Mouse (Mus musculus) stomach, embryonic 15.5 days (tissue): ENCODE measurements at regions not wholly inside any gene's neighbourhood (a gene's known extent, or its start where the extent isn't known, plus 50 kb on each side); places are given as distances from the start of the nearest gene placed in this dataset.

Experiments
- ATAC-seq: fragments of 200-750 bp; cut with Nextera tagmentation; 2 replicates; pipeline ENCODE4 v1.8.0; 2017; ENCODE audit warnings: low read depth, moderate number of reproducible peaks, moderate TSS enrichment; ENCODE audit not compliant: insufficient read depth, low FRiP score
- H3K27ac ChIP-seq: fragments of 300-500 bp; sonication (generic); 2 replicates; pipeline ENCODE4 v1.5.1; 2015; ENCODE audit warnings: mild to moderate bottlenecking, inconsistent platforms
- H3K27me3 ChIP-seq: fragments of 300-500 bp; sonication (generic); replicated peaks from 2 replicates; pipeline ENCODE4 v1.6.1; 2015; ENCODE audit warnings: inconsistent platforms
- H3K36me3 ChIP-seq: fragments of 300-500 bp; sonication (generic); 2 replicates; pipeline ENCODE4 v1.6.1; 2015; ENCODE audit warnings: inconsistent platforms
- H3K4me1 ChIP-seq: fragments of 300-500 bp; sonication (generic); 2 replicates; pipeline ENCODE4 v1.6.1; 2015; ENCODE audit warnings: inconsistent platforms
- H3K4me2 ChIP-seq: fragments of 300-500 bp; sonication (generic); 2 replicates; pipeline ENCODE4 v1.6.1; 2015; ENCODE audit warnings: mild to moderate bottlenecking, inconsistent platforms
- H3K4me3 ChIP-seq: fragments of 300-500 bp; sonication (generic); replicated peaks from 2 replicates; pipeline ENCODE4 v1.5.1; 2015; ENCODE audit warnings: inconsistent platforms
- H3K9ac ChIP-seq: fragments of 300-500 bp; sonication (generic); 2 replicates; pipeline ENCODE4 v1.6.1; 2015; ENCODE audit warnings: inconsistent platforms
- H3K9me3 ChIP-seq: fragments of 300-500 bp; sonication (generic); 2 replicates; pipeline ENCODE4 v1.6.1; 2016; ENCODE audit warnings: inconsistent platforms
- WGBS: fragments of 180-500 bp; shearing (Covaris S2); methylation state at CpG from one replicate; pipeline ENCODE4 v1.1.7; 2015; 5-methylcytosine and 5-hydroxymethylcytosine counted together

DNA sequence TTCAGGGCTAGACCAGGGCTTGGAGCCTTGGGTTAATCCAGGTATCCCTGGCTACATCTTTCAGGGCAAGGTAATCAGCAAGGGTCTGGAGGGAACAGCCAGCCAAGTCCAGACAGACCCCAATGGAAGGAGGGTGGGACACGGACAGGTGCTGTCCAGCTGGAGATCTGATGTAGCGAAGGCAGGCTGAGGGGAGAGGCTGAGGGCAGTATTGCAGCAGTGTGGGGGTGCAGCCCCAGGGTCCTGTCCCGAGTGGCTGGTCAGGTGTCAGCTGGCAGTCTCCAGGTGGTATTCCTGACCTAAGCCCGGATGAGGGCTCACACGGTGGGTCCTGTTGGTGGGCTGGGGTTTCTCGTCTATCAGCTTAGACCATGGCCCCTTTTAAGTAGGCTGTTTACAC, 245.7 kb downstream of the Etnk1 start:
- Histone ChIP-seq H3K9me3 (no peaks in the 10 kb centered on the region), H3K36me3 (no peaks in the 10 kb centered on the region), H3K4me1 (no peaks in the 10 kb centered on the region), H3K4me2 (no peak overlapping the region), H3K9ac (no peak overlapping the region), H3K27me3 (no peaks in the 10 kb centered on the region), H3K27ac (no peak overlapping the region), H3K4me3 (no peak overlapping the region)
- no peak for ATAC-seq
- 85% methylated on average over 6 of the region's 6 CpGs for WGBS

- Histone ChIP-seq H3K27me3 (no peaks in the 10 kb centered on the region), H3K4me1 (no peaks in the 10 kb centered on the region), H3K4me3 (no peak overlapping the region), H3K9me3 (no peaks in the 10 kb centered on the region), H3K27ac (no peak overlapping the region), H3K36me3 (no peaks in the 10 kb centered on the region), H3K4me2 (no peak overlapping the region), H3K9ac (no peak overlapping the region)
- WGBS, result 84% methylated on average over 27 of the region's 27 CpGs
- no peak for ATAC-seq
These were observed 247.8 kb downstream of the Etnk1 start for GRCm38 (mm10) chr6:143414590-143415382.

DNA sequence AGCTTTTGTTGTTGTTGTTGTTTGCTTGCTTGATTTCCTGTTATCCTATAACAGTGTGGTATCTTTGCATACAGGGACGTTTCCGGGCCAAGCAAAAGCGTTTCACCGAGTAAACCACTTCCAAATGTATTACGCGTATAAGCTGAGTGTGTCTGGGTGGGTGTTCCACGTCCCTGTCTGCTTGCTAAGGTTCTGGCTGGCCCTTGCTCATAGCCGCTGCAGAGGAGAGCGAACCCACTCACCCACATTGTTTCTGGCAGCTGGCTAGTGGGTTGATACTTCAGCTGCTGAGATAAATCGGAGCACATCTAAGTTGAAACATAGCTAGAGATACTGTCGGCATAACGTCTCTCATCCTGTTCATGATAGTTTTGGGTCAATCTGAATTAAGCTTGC, 248.4 kb downstream of the Etnk1 start:
- 85% methylated on average over 12 of the region's 12 CpGs for WGBS
- no peak for ATAC-seq
- no peaks in the 10 kb centered on the region for H3K36me3 ChIP-seq

GRCm38 (mm10) chr6:143419872-143420271, 252.9 kb downstream of the Etnk1 start:
- no peak for ATAC-seq
- Histone ChIP-seq H3K4me3 (no peak overlapping the region), H3K9ac (no peak overlapping the region), H3K36me3 (no peaks in the 10 kb centered on the region), H3K4me2 (no peak overlapping the region), H3K27me3 (no peaks in the 10 kb centered on the region), H3K27ac (no peak overlapping the region), H3K4me1 (no peaks in the 10 kb centered on the region), H3K9me3 (no peaks in the 10 kb centered on the region)
- 82% methylated on average over 7 of the region's 7 CpGs for WGBS

More for the DNA sequence above, 248.4 kb downstream of the Etnk1 start:
- Histone ChIP-seq H3K4me3 (no peak overlapping the region), H3K9me3 (no peaks in the 10 kb centered on the region), H3K4me1 (no peaks in the 10 kb centered on the region), H3K9ac (no peak overlapping the region), H3K4me2 (no peak overlapping the region), H3K27me3 (no peaks in the 10 kb centered on the region), H3K27ac (no peak overlapping the region)

DNA sequence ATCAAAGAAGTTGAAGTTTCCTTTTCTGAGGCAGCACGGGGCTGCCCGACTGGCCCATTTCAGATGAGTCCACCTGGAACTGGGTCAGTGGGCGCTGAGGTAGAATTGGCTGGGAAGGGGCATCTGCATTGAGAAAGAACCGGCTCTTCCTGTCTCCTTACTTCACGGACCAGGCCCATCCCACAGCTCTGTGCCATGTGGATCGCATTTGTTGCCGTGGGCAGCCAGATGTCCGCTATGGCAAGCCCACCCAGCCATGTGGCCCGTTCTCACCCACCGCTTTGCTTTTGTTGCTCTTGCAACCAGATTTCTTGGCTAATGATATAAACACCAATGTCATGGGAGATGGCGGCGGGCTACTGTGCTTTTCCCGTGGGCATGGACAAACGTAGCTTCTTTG, 256.0 kb downstream of the Etnk1 start:
- Histone ChIP-seq H3K27me3 (no peaks in the 10 kb centered on the region), H3K36me3 (no peaks in the 10 kb centered on the region)
- 94% methylated on average over 14 of the region's 14 CpGs for WGBS

DNA sequence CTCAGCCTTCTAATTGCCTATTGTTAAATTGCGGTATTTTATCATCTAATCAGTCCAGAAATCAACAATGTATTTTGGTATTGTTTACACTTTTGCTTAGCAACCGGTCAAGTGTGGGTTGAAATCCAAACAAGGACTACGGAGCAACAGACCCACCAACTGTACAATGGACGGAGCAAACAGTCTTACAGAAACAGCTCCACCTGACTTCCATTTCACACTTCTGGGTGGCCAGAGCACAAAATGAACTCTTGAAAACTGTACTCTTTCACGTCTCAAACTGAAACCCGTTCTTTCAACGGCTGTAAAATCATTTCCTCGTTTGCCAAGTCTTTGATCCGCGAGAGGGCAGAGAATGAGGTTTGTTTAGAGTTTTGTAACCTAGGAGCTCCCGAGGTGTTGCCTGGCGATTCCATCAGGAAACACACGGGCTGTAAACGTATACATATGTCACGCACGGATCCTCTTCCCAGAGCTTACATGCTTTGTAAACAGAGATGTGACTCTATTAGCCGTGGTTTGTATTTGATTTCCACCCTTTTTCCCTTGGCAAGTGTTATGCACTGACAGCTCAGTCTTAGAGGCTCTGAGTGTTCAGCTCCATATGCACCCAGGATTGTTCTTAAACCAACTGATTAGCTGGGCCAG, 258.3 kb downstream of the Etnk1 start:
- Histone ChIP-seq H3K27me3 (no peaks in the 10 kb centered on the region), H3K27ac (no peak overlapping the region), H3K36me3 (no peaks in the 10 kb centered on the region), H3K4me1 (peaks cover 3% of the 10 kb centered on the region; the same call in 1 of the 2 replicates), H3K9ac (no peak overlapping the region), H3K4me3 (peak overlapping the region; percentile 19), H3K4me2 (peak overlapping the region; percentile 41), H3K9me3 (no peaks in the 10 kb centered on the region)
- WGBS, result 20% methylated on average over 17 of the region's 17 CpGs
- ATAC-seq, result no peak

More for the DNA sequence above, 256.0 kb downstream of the Etnk1 start:
- Histone ChIP-seq H3K4me3 (no peak overlapping the region), H3K4me1 (peaks cover 3% of the 10 kb centered on the region; the same call in 1 of the 2 replicates), H3K9me3 (no peaks in the 10 kb centered on the region), H3K27ac (no peak overlapping the region), H3K4me2 (no peak overlapping the region), H3K9ac (no peak overlapping the region)
- no peak for ATAC-seq

DNA sequence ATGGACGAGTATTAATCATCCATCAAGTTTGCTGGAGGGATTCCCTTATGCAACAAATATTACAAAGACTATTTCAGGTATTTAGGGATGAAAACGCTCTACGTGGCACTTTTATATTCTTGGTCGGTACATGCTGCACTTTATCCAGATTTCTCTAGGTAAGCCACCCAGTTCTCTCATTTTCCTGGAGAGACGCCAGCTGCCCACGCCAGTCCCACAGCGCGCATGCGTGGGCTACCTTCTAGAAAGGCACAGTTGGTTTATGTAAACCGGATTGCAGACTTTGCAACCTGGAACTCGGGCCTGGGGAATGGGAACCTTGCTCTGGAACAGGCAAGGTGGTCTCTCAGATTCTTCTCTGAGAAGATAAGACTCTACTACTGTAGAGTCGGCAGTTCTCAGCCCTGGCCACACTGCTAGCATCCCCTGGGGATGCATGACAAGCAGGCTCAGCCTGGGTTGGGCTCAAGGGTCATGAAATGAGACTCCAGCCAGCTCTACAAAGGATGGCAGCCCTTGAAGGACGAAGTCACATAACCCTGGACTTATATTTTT, 265.0 kb downstream of the Etnk1 start:
- H3K4me2 ChIP-seq, result no peak overlapping the region
- no peaks in the 10 kb centered on the region for H3K4me1 ChIP-seq
- no peak overlapping the region for H3K27ac ChIP-seq
- WGBS, result 84% methylated on average over 13 of the region's 13 CpGs
- H3K4me3 ChIP-seq, result no peak overlapping the region
- H3K36me3 ChIP-seq, result no peaks in the 10 kb centered on the region
- no peaks in the 10 kb centered on the region for H3K27me3 ChIP-seq
- no peak overlapping the region for H3K9ac ChIP-seq
- H3K9me3 ChIP-seq, result no peaks in the 10 kb centered on the region
- no peak for ATAC-seq

DNA sequence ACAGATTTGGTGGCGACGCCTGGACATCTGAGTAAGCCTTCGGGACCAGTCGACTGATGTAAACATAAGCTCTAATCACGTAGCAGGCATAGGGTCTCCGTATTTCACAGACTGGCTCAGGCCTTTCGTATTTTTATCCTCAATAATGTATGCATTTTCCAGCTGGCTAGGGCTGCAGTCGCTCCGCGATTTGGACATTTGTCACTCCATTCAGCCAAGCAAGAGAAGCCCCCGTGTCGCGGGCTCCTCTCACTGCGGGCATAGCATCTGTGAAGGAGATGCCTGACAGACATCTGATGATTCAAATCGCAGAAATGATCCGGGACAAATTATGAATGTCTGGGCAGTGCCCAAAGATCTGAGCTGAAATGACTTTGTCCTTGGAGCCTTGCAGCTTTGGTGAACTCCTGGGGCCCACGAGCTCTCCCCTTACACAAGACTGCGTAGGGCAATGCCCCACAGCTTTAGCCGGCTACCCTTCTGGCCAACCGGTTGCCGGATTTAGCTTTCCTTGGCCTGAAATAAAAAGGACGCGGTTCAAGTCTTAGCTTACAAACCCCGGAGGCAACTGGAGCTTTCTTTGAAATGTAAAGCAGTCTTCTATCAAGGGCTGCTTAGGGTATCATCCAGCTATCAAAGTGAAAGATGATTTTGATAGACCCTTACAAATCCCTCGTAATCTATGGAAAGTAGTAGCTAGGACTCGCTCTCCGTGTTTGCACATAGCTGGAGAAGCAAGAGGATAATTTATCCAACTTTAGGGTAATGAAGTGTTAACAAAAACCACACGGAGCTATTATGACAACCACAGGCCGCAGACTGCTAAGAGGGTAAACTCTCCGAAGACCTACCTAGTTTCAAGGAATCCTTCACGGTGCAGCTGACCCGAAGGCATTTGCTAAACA, 270.6 kb downstream of the Etnk1 start:
- Histone ChIP-seq H3K36me3 (no peaks in the 10 kb centered on the region), H3K4me2 (no peak overlapping the region), H3K27ac (no peak overlapping the region), H3K9me3 (no peaks in the 10 kb centered on the region), H3K27me3 (no peaks in the 10 kb centered on the region), H3K9ac (no peak overlapping the region), H3K4me1 (0 out of 2 replicates have a peak, but pooled peaks cover 4% of the 10 kb centered on the region), H3K4me3 (no peak overlapping the region)
- WGBS, result 59% methylated on average over 32 of the region's 32 CpGs
- no peak for ATAC-seq

DNA sequence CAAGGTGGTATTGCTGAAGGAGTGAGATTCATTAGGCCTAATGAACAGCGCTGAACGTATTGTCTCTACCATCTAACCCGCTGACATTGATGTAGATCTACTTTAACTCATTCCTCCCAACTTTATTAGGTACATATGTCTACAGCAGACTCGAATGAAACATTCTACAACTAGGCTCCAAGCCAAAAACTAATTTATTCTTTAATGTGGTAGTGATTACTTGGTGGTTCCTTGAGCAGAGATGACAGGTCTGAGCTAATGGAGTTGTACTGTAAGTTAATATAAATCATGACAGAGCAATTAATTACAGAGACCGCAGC, 271.2 kb downstream of the Etnk1 start:
- ATAC-seq, result no peak
- Histone ChIP-seq H3K27me3 (no peaks in the 10 kb centered on the region), H3K4me2 (no peak overlapping the region), H3K27ac (no peak overlapping the region), H3K4me1 (0 out of 2 replicates have a peak, but pooled peaks cover 4% of the 10 kb centered on the region), H3K36me3 (no peaks in the 10 kb centered on the region), H3K9me3 (no peaks in the 10 kb centered on the region), H3K9ac (no peak overlapping the region), H3K4me3 (no peak overlapping the region)
- 47% methylated on average over 5 of the region's 5 CpGs for WGBS

GRCm38 (mm10) chr6:143439484-143439883, 272.5 kb downstream of the Etnk1 start:
- WGBS, result 93% methylated on average over 10 of the region's 10 CpGs
- H3K27me3 ChIP-seq, result no peaks in the 10 kb centered on the region
- no peaks in the 10 kb centered on the region for H3K9me3 ChIP-seq
- H3K27ac ChIP-seq, result no peak overlapping the region
- H3K36me3 ChIP-seq, result no peaks in the 10 kb centered on the region
- H3K9ac ChIP-seq, result no peak overlapping the region
- no peak overlapping the region for H3K4me2 ChIP-seq
- 0 out of 2 replicates have a peak, but pooled peaks cover 4% of the 10 kb centered on the region for H3K4me1 ChIP-seq
- H3K4me3 ChIP-seq, result no peak overlapping the region
- no peak for ATAC-seq

GRCm38 (mm10) chr6:143440237-143440950, 273.4 kb downstream of the Etnk1 start:
- Histone ChIP-seq H3K4me2 (no peak overlapping the region), H3K9ac (no peak overlapping the region), H3K27me3 (no peaks in the 10 kb centered on the region), H3K4me1 (0 out of 2 replicates have a peak, but pooled peaks cover 4% of the 10 kb centered on the region), H3K36me3 (no peaks in the 10 kb centered on the region), H3K4me3 (no peak overlapping the region), H3K27ac (no peak overlapping the region), H3K9me3 (no peaks in the 10 kb centered on the region)
- no peak for ATAC-seq
- WGBS, result 78% methylated on average over 15 of the region's 15 CpGs
